Mouse (Mus musculus) cortical plate, adult 2 months (tissue): Measurements from ENCODE around the gene Ube2h.

Experiments
- CTCF ChIP-seq: fragments of 200-500 bp; IDR thresholded peaks from 2 replicates; pipeline ENCODE4 v1.5.1; 2011; ENCODE audit warnings: mild to moderate bottlenecking, control low read depth, low read length; ENCODE audit not compliant: insufficient read depth; ENCODE audit errors: extremely low read depth
- POLR2A ChIP-seq: fragments of 200-500 bp; IDR thresholded peaks from 2 replicates; pipeline ENCODE4 v1.6.1; 2011; ENCODE audit warnings: mild to moderate bottlenecking, low read length, control low read depth; ENCODE audit not compliant: insufficient read depth; ENCODE audit errors: extremely low read depth

DNA sequence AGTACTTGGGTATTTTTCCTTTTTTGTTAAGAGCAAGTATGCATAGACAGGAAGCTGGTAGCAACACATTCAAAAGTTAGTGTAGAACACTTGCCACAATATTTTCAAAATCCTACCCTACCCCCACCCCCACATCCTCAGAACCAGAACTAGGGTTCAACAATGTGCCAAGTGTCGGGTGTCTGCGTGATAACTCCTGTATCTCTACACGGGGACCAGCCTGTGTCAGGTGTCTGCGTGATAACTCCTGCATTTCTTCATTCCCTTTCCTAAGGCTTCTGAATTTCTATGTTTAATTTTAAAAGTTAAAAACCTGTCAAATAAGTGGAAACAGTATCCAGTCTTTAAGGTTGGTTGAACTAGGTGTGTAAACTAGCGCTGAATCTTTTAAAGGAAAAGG is 58.4 kb downstream of the Ube2h start:
- TF ChIP-seq POLR2A (no peak), CTCF (no peak)
